Mouse (Mus musculus) CD4-positive, CD25-positive, alpha-beta regulatory T cell, adult 4 months (primary cell): Measurements from ENCODE around the gene Pnkp. TPM values are rescaled to one million over a fixed set of nuclear protein-coding genes. Genes with fewer than 3 reads are reported as not detected.
A peak's percentile ranks its signal among the peaks of the same experiment; 100 is the strongest.

Experiments used
- ATAC-seq: one replicate; pipeline ENCODE4 v1.8.0; 2017
- polyA plus RNA-seq, 2 experiments: library from polyadenylated mRNA; unstranded; fragments of 100-300 nt; shearing (Covaris generic); gene quantifications; one replicate each; pipeline ENCODE4 v1.2.1; 2017

Gene Pnkp
- polyA plus RNA-seq, 2 experiments from 2014 or later = 45.0 to 74.3 TPM

- no peak for ATAC-seq
Observed at GRCm38 (mm10) chr7:44853596-44854355, 3.2 kb upstream of the Pnkp start.

- ATAC-seq = peak; percentile 48
Observed at GRCm38 (mm10) chr7:44854356-44855031, 2.4 kb upstream of the Pnkp start.

- no peak for ATAC-seq
Observed at GRCm38 (mm10) chr7:44855036-44855435, 1.9 kb upstream of the Pnkp start.

- ATAC-seq = no peak
Observed at GRCm38 (mm10) chr7:44856265-44856916, 548 bp upstream of the Pnkp start.

GRCm38 (mm10) chr7:44857905-44858304 lies 966 bp downstream of the Pnkp start:
- ATAC-seq = no peak

GRCm38 (mm10) chr7:44859896-44860295 lies 3.0 kb downstream of the Pnkp start:
- no peak for ATAC-seq

GRCm38 (mm10) chr7:44860576-44861428 lies 3.9 kb downstream of the Pnkp start:
- peak; percentile 36 for ATAC-seq

- no peak for ATAC-seq
Observed at GRCm38 (mm10) chr7:44861429-44861816, 4.5 kb downstream of the Pnkp start.

GRCm38 (mm10) chr7:44862434-44862833 lies 5.5 kb downstream of the Pnkp start:
- no peak for ATAC-seq

GRCm38 (mm10) chr7:44863210-44863609 lies 6.3 kb downstream of the Pnkp start:
- no peak for ATAC-seq

GRCm38 (mm10) chr7:44863982-44864494 lies 7.1 kb downstream of the Pnkp start:
- no peak for ATAC-seq

- ATAC-seq = no peak
Observed at GRCm38 (mm10) chr7:44864595-44865542, 7.9 kb downstream of the Pnkp start.

- no peak for ATAC-seq
Observed at GRCm38 (mm10) chr7:44866276-44867009, 9.5 kb downstream of the Pnkp start.

GRCm38 (mm10) chr7:44867010-44867702 lies 10.2 kb downstream of the Pnkp start:
- no peak for ATAC-seq

- no peak for ATAC-seq
Observed at GRCm38 (mm10) chr7:44867802-44868201, 10.9 kb downstream of the Pnkp start.

- no peak for ATAC-seq
Observed at GRCm38 (mm10) chr7:44868465-44868864, 11.5 kb downstream of the Pnkp start.

GRCm38 (mm10) chr7:44868919-44869696 lies 12.2 kb downstream of the Pnkp start:
- peak; percentile 10 for ATAC-seq

GRCm38 (mm10) chr7:44869697-44870528 lies 13.0 kb downstream of the Pnkp start, which contains the start of gene Ptov1:
TSS of gene Ptov1 (minus strand) at chr7:44869788.
- peak; percentile 89 for ATAC-seq
